Mouse (Mus musculus): ENCODE results near the gene Pcid2. TPM values are rescaled to one million over a fixed set of nuclear protein-coding genes. Genes with fewer than 3 reads are reported as not detected.

The Pcid2 gene
- polyA plus RNA-seq, 1 experiment from 2014 or later = 9.6 TPM

DNA sequence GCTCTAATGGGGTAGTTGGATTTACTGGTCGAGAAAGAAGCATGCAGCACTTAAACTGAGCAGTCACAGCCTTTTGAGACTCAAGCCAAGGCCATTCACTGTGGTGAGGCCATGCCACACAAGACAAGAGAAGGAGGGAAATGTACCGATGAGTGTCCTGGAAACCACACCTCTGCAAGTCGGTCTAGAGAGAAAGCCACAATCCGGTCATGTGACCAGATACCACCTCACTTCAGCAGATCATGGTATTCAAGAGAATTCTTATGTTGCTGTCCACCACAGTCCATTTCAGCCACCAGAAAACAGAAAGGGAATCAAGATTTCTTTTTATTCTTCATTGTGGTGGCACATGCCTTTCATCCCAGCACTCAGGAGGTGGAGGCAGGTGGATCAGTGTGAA lies 63.8 kb downstream of the Pcid2 start:
- no peak overlapping the region for H3K27ac ChIP-seq (ENCODE audit: low read depth, low read length)
- H3K4me1 ChIP-seq (replicated peaks; ENCODE audit: control insufficient read depth, insufficient read depth, low read length) = 0 out of 2 replicates have a peak, but pooled peaks cover 4% of the 10 kb centered on the region
- 70% methylated on average over 4 of the region's 4 CpGs for WGBS
- no peaks in the 10 kb centered on the region for H3K27me3 ChIP-seq (replicated peaks; ENCODE audit: control insufficient read depth, insufficient read depth, low read length)
- H3K9me3 ChIP-seq (ENCODE audit: control insufficient read depth) = no peaks in the 10 kb centered on the region
- H3K4me2 ChIP-seq (replicated peaks; ENCODE audit: low read depth) = no peak overlapping the region
- ATAC-seq = no peak
- TF ChIP-seq CTCF (IDR thresholded peaks at IDR 0.05; ENCODE audit: low read depth) = no peak
- no peak overlapping the region for H3K9ac ChIP-seq (ENCODE audit: low read depth, low read length)
- no peak overlapping the region for H3K4me3 ChIP-seq (ENCODE audit: low read depth, low read length)
- no peaks in the 10 kb centered on the region for H3K36me3 ChIP-seq (ENCODE audit: control insufficient read depth, insufficient read depth)

DNA sequence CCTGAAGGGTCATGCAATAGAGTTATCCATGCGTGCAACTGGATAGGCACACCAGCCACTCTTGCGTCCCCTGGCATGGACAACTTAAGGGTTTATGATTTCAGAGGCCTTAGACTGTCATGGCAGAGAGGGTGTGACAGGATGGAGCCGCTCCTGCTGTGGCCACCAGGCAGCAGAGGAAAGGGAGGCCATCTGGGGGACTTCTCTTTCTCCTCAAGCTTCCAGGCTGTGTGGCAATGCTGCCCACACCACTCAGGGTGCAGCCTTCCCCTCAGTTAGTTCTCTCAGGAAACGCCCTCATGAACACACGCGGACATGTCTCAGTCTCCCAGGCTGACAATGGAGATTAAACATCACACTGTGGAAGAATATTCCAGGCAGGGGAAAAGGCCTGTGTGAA lies 66.2 kb downstream of the Pcid2 start:
- H3K27me3 ChIP-seq (replicated peaks; ENCODE audit: control insufficient read depth, insufficient read depth, low read length) = no peaks in the 10 kb centered on the region
- H3K27ac ChIP-seq (ENCODE audit: low read depth, low read length) = no peak overlapping the region
- 0 out of 2 replicates have a peak, but pooled peaks cover 4% of the 10 kb centered on the region for H3K4me1 ChIP-seq (replicated peaks; ENCODE audit: control insufficient read depth, insufficient read depth, low read length)
- no peak overlapping the region for H3K4me2 ChIP-seq (replicated peaks; ENCODE audit: low read depth)
- no peak overlapping the region for H3K4me3 ChIP-seq (ENCODE audit: low read depth, low read length)
- TF ChIP-seq CTCF (IDR thresholded peaks at IDR 0.05; ENCODE audit: low read depth) = no peak
- WGBS = 79% methylated on average over 6 of the region's 6 CpGs
- H3K36me3 ChIP-seq (ENCODE audit: control insufficient read depth, insufficient read depth) = no peaks in the 10 kb centered on the region
- ATAC-seq = no peak
- no peak overlapping the region for H3K9ac ChIP-seq (ENCODE audit: low read depth, low read length)
- H3K9me3 ChIP-seq (ENCODE audit: control insufficient read depth) = no peaks in the 10 kb centered on the region

DNA sequence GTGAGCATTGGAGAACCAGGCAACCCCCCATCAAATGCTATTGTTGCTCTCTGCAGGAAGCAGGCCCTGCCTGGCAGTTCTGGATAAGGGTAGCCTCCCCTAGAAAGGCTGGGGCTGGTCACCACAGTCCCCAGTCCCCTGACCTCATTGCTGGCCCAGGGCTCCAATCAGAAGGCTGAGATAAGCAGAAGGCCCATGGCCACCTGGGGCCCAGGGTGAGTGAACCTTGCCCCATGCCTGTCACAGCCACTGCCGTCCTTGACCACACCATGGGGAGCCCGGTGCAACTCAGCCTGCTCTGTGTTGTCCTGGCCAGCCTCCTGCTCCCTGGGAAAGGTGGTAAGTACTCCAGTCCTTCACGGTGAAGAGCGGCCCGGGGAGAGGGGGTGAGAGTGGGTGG lies 67.7 kb downstream of the Pcid2 start:
- H3K27me3 ChIP-seq (replicated peaks; ENCODE audit: control insufficient read depth, insufficient read depth, low read length) = no peaks in the 10 kb centered on the region
- H3K4me1 ChIP-seq (replicated peaks; ENCODE audit: control insufficient read depth, insufficient read depth, low read length) = 0 out of 2 replicates have a peak, but pooled peaks cover 4% of the 10 kb centered on the region
- ATAC-seq = peak; percentile 86
- H3K27ac ChIP-seq (ENCODE audit: low read depth, low read length) = peak overlapping the region; percentile 28; the same call in 1 of the 2 replicates
- H3K36me3 ChIP-seq (ENCODE audit: control insufficient read depth, insufficient read depth) = no peaks in the 10 kb centered on the region
- TF ChIP-seq CTCF (IDR thresholded peaks at IDR 0.05; ENCODE audit: low read depth) = no peak
- H3K4me2 ChIP-seq (replicated peaks; ENCODE audit: low read depth) = peak overlapping the region; percentile 43; the same call in 1 of the 2 replicates
- 33% methylated on average over 5 of the region's 5 CpGs for WGBS
- no peak overlapping the region for H3K9ac ChIP-seq (ENCODE audit: low read depth, low read length)
- H3K9me3 ChIP-seq (ENCODE audit: control insufficient read depth) = no peaks in the 10 kb centered on the region
- H3K4me3 ChIP-seq (ENCODE audit: low read depth, low read length) = no peak overlapping the region

DNA sequence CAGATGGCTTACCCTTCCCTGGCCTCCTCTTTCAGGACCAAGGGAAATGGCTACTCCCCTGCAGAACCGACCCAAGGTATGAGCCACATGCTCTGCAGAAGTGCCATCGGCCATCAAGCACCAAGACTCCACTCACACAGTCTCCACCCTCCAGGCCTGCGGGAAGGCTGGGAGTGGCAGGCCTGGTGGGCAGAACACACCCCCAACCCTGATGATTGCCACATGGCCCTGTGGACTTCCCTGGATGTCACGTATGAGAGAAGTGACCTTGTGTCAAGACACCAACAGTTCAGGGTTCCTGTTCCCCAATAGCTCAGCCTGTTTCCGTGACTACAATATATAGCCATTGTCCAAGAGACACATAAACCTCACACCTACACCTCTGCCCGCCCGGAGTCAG lies 68.2 kb downstream of the Pcid2 start, which contains the start of gene F10:
TSS of gene F10 (plus strand) at position 294 of the 400 bp plus-strand sequence.
- H3K9ac ChIP-seq (ENCODE audit: low read depth, low read length) = no peak within 1 kb of the TSS
- ATAC-seq = peak; percentile 46; the same call in 1 of the 2 replicates
- H3K9me3 ChIP-seq (ENCODE audit: control insufficient read depth) = no peaks in the 10 kb centered on the region
- 0 out of 2 replicates have a peak, but pooled peaks cover 4% of the 10 kb centered on the region for H3K4me1 ChIP-seq (replicated peaks; ENCODE audit: control insufficient read depth, insufficient read depth, low read length)
- WGBS = 50% methylated on average over 7 of the region's 7 CpGs
- H3K27ac ChIP-seq (ENCODE audit: low read depth, low read length) = peak within 1 kb of the TSS; percentile 28
- no peak within 1 kb of the TSS for H3K4me3 ChIP-seq (ENCODE audit: low read depth, low read length)
- no peak for TF ChIP-seq CTCF (IDR thresholded peaks at IDR 0.05; ENCODE audit: low read depth)
- H3K27me3 ChIP-seq (replicated peaks; ENCODE audit: control insufficient read depth, insufficient read depth, low read length) = no peaks in the 10 kb centered on the region
- H3K36me3 ChIP-seq (ENCODE audit: control insufficient read depth, insufficient read depth) = no peaks in the 10 kb centered on the region
- peak within 1 kb of the TSS; percentile 43; the same call in 1 of the 2 replicates for H3K4me2 ChIP-seq (replicated peaks; ENCODE audit: low read depth)

DNA sequence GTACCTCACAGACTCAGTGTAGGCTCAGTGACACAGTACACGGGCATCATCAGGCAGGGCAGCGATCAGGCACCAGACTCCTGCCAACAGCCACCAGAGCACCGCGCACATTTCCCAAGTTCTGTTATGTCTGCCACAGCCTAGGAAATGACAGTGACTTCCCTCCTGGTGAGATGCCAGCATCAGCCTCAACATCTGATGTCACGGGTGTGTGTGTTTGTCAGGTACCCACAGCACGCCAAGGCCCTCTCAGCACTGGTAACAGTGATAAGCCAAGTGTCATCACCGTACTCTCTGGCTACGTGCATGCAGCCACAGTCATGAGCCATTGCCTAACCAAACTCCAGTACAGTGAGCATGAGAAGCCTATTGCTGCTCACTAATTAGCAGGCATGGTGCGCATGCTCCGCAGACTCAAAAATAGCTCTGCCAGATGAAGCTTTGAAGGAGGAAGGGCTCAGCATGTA lies 68.9 kb downstream of the Pcid2 start:
- H3K9me3 ChIP-seq (ENCODE audit: control insufficient read depth) = no peaks in the 10 kb centered on the region
- H3K27ac ChIP-seq (ENCODE audit: low read depth, low read length) = no peak overlapping the region
- ATAC-seq = no peak
- H3K36me3 ChIP-seq (ENCODE audit: control insufficient read depth, insufficient read depth) = no peaks in the 10 kb centered on the region
- no peak overlapping the region for H3K9ac ChIP-seq (ENCODE audit: low read depth, low read length)
- 0 out of 2 replicates have a peak, but pooled peaks cover 4% of the 10 kb centered on the region for H3K4me1 ChIP-seq (replicated peaks; ENCODE audit: control insufficient read depth, insufficient read depth, low read length)
- no peaks in the 10 kb centered on the region for H3K27me3 ChIP-seq (replicated peaks; ENCODE audit: control insufficient read depth, insufficient read depth, low read length)
- H3K4me2 ChIP-seq (replicated peaks; ENCODE audit: low read depth) = no peak overlapping the region
- 84% methylated on average over 10 of the region's 10 CpGs for WGBS
- no peak for TF ChIP-seq CTCF (IDR thresholded peaks at IDR 0.05; ENCODE audit: low read depth)
- no peak overlapping the region for H3K4me3 ChIP-seq (ENCODE audit: low read depth, low read length)

DNA sequence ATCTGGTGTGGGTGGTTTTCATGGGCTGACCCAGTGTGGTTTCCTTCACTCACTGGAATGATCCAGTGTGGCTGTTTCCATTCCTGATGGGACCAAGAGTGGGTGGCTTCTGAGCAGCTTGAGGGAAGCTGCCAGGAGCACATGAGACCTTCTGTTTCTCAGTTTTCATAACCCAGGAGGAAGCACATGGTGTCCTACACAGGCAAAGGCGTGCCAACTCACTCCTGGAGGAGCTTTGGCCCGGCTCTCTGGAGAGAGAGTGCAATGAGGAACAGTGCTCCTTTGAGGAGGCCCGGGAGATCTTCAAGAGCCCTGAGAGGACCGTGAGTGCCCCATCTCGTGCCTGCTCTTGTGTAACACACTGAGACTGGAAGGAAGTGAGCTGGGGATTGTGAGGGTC lies 76.8 kb downstream of the Pcid2 start:
- 51% methylated on average over 5 of the region's 5 CpGs for WGBS
- no peaks in the 10 kb centered on the region for H3K27me3 ChIP-seq (replicated peaks; ENCODE audit: control insufficient read depth, insufficient read depth, low read length)
- H3K4me3 ChIP-seq (ENCODE audit: low read depth, low read length) = no peak overlapping the region
- TF ChIP-seq CTCF (IDR thresholded peaks at IDR 0.05; ENCODE audit: low read depth) = no peak
- no peak overlapping the region for H3K4me2 ChIP-seq (replicated peaks; ENCODE audit: low read depth)
- H3K9me3 ChIP-seq (ENCODE audit: control insufficient read depth) = no peaks in the 10 kb centered on the region
- no peak overlapping the region for H3K27ac ChIP-seq (ENCODE audit: low read depth, low read length)
- no peak for ATAC-seq
- no peaks in the 10 kb centered on the region for H3K36me3 ChIP-seq (ENCODE audit: control insufficient read depth, insufficient read depth)
- no peak overlapping the region for H3K9ac ChIP-seq (ENCODE audit: low read depth, low read length)
- no peaks in the 10 kb centered on the region for H3K4me1 ChIP-seq (replicated peaks; ENCODE audit: control insufficient read depth, insufficient read depth, low read length)
